12 mouse cellular contexts compared by ENCODE assay signal in the genomic region with DNA sequence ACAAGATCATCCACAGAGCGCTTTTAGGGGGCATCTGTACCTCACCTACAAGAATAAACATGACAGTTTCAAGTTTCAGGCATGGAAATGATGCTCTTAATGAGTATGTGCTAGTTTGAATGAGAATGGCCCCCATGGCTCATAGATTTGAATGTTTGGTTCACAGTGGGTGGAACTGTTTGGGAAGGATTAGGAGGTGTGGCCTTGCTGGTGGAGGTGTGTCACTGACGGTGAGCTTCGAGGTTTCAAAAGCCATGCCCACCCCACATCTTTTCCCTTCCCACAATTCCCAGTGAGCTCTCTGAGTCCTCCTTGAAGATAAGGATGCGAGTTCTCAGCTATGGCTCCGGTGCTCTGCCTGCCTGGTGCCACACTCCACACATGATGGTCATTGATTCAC.
"Had no signal": no experiment of that assay in that cellular context is flagged by ENCODE, and none has a peak within 500 bp of the region (broad histone marks: within the 10 kb centered on the region; RNA-seq: fewer than 3 reads in every experiment).

No protein-coding gene starts in this region.

- H3K4me2 ChIP-seq: limb, embryonic 15.5 days; midbrain, embryonic 11.5 days had no signal

- H3K27ac ChIP-seq: limb, embryonic 15.5 days had no signal

- DNase-seq: kidney, adult 8-10 months; kidney, postnatal 14 days; kidney, postnatal 4 days; layer of hippocampus, adult 9-11 months; lung, adult 2 months; lung, postnatal 14 days; lung, postnatal 4 days; midbrain, embryonic 14.5 days; thymus, adult 18-20 months; thymus, postnatal 36 days had no signal

- H3K4me3 ChIP-seq: limb, embryonic 15.5 days had no signal

- H3K9me3 ChIP-seq: limb, embryonic 15.5 days had no signal

- H3K9ac ChIP-seq: limb, embryonic 15.5 days had no signal

- H3K27me3 ChIP-seq: limb, embryonic 15.5 days had no signal
